Mouse (Mus musculus): ENCODE measurements around the gene Grb2. TPM values are rescaled to one million over a fixed set of nuclear protein-coding genes. Genes with fewer than 3 reads are reported as not detected.

Grb2 gene
- polyA plus RNA-seq, 2 experiments from 2014 or later: 28.3 to 34.4 TPM

- ATAC-seq: no peak
These were observed 2.7 kb upstream of the Grb2 start for GRCm38 (mm10) chr11:115711133-115711532.

GRCm38 (mm10) chr11:115709829-115710559 lies 1.6 kb upstream of the Grb2 start:
- no peak for ATAC-seq

GRCm38 (mm10) chr11:115708956-115709828 lies 795 bp upstream of the Grb2 start:
- no peak for ATAC-seq

DNA sequence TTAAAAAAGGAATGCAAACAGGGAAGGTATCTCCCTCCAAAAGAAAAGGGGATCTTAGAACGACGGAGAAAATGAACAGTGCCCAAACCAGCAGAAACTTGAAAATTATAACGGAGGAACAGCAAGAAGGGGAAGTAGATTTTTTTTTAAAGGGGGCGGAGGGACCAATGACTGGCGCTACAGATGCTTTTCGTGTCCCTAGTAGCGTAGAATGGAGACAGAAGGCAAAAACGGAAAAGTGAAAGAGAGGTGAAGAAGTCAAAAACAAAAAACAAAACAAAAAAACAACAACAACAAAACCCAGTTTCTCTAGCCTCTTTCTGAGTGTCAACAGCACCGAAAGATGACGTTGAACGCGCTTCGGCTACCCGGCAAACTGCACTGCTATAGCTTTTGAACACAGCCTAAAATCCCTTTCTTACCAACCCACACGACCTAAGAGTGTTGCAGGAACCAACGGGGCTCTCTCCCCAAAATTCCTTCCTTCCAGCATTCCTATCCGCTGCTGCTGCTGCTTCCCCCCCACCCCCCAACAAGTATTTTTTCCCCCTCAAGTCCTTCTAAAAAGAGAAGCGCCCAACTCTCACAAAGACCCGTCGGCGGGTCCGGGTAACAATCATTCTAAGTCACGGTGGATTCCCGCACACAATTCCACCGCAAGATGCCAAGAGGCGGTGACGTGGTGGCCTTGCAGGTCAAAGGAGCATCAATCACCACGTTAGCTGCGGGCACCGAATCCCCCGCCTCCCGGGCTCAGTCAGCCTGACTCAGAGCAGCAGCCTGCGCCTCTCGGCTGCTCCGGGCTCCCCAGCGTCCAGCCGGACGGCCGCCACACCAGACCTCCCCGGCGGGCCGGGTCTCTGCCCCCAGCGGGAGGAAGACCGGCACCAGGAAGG lies 836 bp downstream of the Grb2 start:
- ATAC-seq: peak; percentile 2

- no peak for ATAC-seq
These were observed 1.8 kb downstream of the Grb2 start for GRCm38 (mm10) chr11:115706584-115706983.

DNA sequence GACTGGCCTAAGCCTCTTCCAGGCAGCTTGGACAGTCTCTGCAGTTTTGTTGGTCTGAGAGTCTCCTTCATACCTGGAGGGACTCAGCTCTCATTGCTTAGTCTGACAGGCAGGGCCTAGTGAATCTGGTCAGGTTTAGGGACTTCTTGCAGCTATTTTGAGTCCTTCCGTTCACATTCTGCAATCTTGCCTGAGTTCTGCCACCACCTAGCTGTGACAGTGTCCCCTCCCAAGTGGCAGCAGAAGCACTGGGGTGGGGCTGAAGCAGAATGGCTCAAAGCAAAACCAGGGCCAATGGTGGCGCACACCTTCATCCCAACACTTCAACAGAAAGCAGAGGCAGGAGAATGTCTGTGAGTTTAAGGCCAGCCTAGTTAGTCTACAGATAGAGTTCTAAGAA lies 2.8 kb downstream of the Grb2 start:
- ATAC-seq: no peak

- ATAC-seq: no peak
These were observed 3.7 kb downstream of the Grb2 start for GRCm38 (mm10) chr11:115704648-115705047.

GRCm38 (mm10) chr11:115703466-115703865 lies 4.9 kb downstream of the Grb2 start:
- ATAC-seq: no peak

DNA sequence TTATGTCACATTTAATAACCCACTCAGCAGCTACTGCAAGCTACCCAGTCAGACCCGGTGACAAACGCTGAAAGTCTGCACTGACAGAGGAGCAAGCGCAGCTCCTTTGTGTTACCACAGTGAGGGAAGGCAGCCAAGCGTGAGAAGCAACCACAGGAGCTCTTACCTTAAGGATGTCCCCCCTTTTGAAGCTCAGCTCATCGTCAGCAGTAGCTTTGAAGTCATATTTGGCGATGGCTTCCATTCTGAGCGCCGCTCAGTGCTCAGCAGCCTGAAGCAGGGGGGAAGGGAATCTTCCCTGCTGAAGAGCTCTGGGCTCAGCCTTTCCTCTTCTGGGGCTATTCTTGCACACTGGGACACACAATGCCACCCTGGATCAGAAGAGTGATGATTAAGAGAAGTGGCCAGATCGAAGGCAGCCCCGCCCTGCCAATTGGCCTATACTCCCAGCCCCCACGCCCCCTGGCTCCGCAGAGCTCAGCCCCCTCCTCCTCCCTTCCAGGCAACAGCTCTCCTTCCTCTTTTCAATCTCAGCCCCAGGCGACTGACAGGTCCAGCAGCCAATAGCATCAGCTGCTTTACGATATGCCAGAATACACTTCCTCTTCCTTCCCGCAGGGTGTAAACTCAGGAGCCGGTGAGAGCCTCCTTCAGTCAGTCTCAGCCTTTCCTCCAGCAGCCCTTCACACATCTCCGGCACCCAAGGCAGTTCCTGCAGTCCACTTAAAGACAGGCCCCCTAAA lies 9.2 kb downstream of the Grb2 start:
- peak; percentile 90 for ATAC-seq

GRCm38 (mm10) chr11:115697722-115698121 lies 10.7 kb downstream of the Grb2 start:
- ATAC-seq: no peak

GRCm38 (mm10) chr11:115697091-115697490 lies 11.3 kb downstream of the Grb2 start:
- no peak for ATAC-seq

- no peak for ATAC-seq
These were observed 11.9 kb downstream of the Grb2 start for GRCm38 (mm10) chr11:115696471-115696870.

- no peak for ATAC-seq
These were observed 14.3 kb downstream of the Grb2 start for GRCm38 (mm10) chr11:115693979-115694578.

GRCm38 (mm10) chr11:115692800-115693199 lies 15.6 kb downstream of the Grb2 start:
- ATAC-seq: no peak

DNA sequence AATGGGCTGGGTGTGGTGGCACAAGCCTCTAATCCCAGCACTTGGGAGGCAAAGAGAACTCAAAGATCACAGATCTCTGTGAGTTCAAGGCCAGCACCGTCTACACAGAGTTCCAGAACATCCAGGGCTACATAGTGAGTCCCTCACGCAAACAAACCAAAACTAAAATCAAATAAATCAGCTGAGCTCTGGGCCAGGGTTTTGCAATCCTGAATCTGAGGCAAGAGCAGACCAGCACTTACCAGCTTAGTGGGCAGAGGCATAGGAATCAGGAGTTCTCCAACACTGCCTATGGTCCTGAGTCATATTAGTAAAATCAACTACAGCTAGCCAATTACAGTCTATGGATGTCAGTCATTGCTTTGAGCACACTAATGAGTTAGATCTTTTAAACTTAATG lies 16.4 kb downstream of the Grb2 start:
- ATAC-seq: no peak

DNA sequence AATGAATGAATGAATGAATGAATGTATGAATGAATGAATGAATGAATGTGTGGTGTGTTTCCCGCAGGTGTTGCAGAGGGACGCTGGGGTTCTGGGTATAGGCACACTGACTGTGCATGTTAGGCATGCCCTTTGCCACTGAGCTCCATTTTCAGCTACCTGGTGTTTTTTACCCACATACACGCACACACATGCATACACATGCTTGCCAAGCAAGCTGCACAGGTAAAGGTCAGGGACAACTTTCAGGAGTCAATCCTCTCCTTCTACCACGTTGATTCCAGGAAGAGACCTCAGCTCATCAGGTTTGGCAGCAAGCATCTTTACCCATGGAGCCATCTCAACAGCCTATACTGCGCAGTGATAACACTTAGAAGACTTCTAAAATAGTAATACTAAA lies 16.9 kb downstream of the Grb2 start:
- no peak for ATAC-seq

- ATAC-seq: no peak
These were observed 17.4 kb downstream of the Grb2 start for GRCm38 (mm10) chr11:115691013-115691412.

GRCm38 (mm10) chr11:115690356-115690755 lies 18.0 kb downstream of the Grb2 start:
- no peak for ATAC-seq

DNA sequence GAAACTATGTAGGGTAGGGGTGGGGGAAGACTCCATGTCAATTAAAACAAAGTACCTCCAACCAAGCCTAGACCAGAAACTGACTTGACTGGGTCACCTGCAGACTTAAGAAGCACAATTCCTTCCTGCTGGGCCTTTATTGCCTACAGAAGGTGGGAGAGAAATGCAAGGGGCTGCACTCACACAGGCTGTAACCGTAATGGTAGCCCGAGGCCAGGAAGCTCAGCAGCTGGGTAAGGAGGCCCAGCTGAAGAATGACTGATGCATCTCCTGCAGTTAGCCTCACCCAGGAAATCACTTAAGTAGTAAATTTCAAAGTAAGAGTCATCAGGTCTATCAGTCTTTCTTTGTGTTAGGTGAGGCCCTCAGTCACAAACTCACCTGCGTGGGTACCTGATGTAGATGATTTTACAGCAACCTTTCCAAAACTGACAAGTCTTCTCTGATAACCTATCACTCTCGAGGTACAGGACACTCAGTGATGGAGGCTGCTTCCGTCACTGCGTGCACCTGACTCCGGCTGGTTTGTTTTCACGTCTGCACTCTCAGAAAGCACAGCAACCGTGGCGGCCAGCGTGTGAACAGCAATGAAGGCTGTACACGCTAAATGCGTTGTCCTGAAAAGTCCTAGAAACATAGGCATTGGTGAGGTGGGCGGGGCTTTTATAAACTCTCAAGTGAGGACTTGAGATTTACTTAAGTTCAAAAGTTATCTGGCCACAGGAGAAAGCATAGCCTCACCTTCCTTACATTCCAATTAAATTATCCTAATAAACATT lies 19.1 kb downstream of the Grb2 start:
- no peak for ATAC-seq

- no peak for ATAC-seq
These were observed 22.0 kb downstream of the Grb2 start for GRCm38 (mm10) chr11:115686369-115686768.

- no peak for ATAC-seq
These were observed 22.4 kb downstream of the Grb2 start for GRCm38 (mm10) chr11:115685954-115686353.
